Mouse (Mus musculus): ENCODE data around the gene Cry1. TPM values are rescaled to one million over a fixed set of nuclear protein-coding genes. Genes with fewer than 3 reads are reported as not detected.

The Cry1 gene
- polyA plus RNA-seq, 1 experiment from 2014 or later = 37.7 TPM

DNA sequence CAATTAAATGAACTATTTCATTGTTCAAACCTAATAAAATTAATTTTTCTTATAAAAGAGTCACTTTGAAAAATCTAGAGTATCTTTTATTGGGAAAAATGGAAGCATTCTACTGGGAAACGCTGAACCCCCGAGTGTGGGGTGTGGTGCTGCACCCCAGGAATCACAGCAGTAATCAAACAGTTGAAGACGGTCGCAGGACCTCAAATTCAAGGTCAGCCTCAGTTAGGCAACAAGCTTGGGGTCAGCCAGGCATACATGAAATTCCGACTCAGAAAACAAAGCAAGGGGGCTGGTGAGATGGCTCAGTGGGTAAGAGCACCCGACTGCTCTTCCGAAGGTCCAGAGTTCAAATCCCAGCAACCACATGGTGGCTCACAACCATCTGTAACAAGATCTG, 27.4 kb downstream of the Cry1 start:
- WGBS = 90% methylated on average over 7 of the region's 7 CpGs
- Histone ChIP-seq H3K4me2 (replicated peaks) (no peak overlapping the region), H3K27ac (no peak overlapping the region), H3K9ac (no peak overlapping the region), H3K4me3 (no peak overlapping the region), H3K36me3 (no peaks in the 10 kb centered on the region; the same call in 1 of the 2 replicates), H3K9me3 (no peaks in the 10 kb centered on the region), H3K4me1 (0 out of 2 replicates have a peak, but pooled peaks cover 2% of the 10 kb centered on the region), H3K27me3 (no peaks in the 10 kb centered on the region)
- ATAC-seq (ENCODE audit: low FRiP score, low read depth) = no peak

- Histone ChIP-seq H3K27me3 (no peaks in the 10 kb centered on the region), H3K27ac (no peak overlapping the region), H3K4me3 (no peak overlapping the region), H3K4me2 (replicated peaks) (no peak overlapping the region), H3K9ac (no peak overlapping the region), H3K9me3 (no peaks in the 10 kb centered on the region), H3K36me3 (peaks cover 12% of the 10 kb centered on the region), H3K4me1 (no peaks in the 10 kb centered on the region)
- 14% methylated on average over 2 of the region's 2 CpGs for WGBS
- ATAC-seq (ENCODE audit: low FRiP score, low read depth) = no peak
These were observed 30.7 kb downstream of the Cry1 start for GRCm38 (mm10) chr10:85154195-85154594.

- Histone ChIP-seq H3K4me2 (replicated peaks) (no peak overlapping the region), H3K9ac (no peak overlapping the region), H3K27ac (no peak overlapping the region), H3K27me3 (no peaks in the 10 kb centered on the region), H3K36me3 (peaks cover 36% of the 10 kb centered on the region), H3K4me3 (no peak overlapping the region), H3K9me3 (no peaks in the 10 kb centered on the region), H3K4me1 (no peaks in the 10 kb centered on the region)
- WGBS = 78% methylated on average over 5 of the region's 5 CpGs
- ATAC-seq (ENCODE audit: low FRiP score, low read depth) = no peak
These were observed 35.6 kb downstream of the Cry1 start for GRCm38 (mm10) chr10:85149226-85149625.

DNA sequence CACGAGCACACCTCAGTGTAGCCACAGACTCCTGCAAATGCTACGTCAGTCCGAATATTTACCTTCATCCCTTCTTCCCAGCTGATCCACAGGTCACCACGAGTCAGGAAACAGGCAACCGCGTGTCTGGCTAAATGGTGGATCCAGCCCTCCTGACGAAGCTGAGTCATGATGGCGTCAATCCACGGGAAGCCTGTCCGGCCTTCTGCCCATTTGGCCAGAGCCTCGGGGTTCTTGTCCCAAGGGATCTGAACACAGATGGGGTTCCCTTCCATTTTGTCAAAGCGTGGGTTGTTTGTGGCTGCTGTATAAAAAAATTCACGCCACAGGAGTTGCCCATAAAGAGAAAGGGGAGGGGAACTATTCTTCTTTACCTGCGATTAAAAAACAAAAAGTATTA, 38.6 kb downstream of the Cry1 start:
- ATAC-seq (ENCODE audit: low FRiP score, low read depth) = no peak
- H3K9ac ChIP-seq = no peak overlapping the region
- peaks cover 12% of the 10 kb centered on the region for H3K4me1 ChIP-seq
- no peak overlapping the region for H3K4me3 ChIP-seq
- no peaks in the 10 kb centered on the region for H3K27me3 ChIP-seq
- H3K36me3 ChIP-seq = peaks cover 55% of the 10 kb centered on the region
- no peak overlapping the region for H3K4me2 ChIP-seq (replicated peaks)
- H3K9me3 ChIP-seq = no peaks in the 10 kb centered on the region
- H3K27ac ChIP-seq = no peak overlapping the region
- 90% methylated on average over 14 of the region's 14 CpGs for WGBS

DNA sequence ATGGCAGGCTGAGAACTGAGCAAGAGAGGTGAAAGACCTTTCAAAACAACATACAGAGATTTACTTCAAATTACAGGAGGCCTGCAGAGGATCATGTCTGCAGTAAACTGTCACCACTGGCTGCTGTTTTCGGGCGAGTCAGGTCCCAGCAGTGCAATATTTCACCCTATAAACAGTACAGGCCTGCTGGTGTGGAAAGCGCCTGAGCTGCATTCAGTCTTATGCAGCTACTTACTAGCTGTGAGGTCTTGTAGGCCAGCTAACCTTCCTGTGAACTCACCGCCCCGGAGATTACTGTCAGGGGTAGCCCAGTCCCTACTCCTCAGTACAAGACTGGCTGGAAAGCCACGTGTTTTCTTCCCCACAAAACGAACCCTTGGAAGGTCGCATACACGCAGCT, 43.4 kb downstream of the Cry1 start:
- peak; percentile 88 for ATAC-seq (ENCODE audit: low FRiP score, low read depth)

GRCm38 (mm10) chr10:85136573-85136972, 48.3 kb downstream of the Cry1 start:
- Histone ChIP-seq H3K4me1 (peaks cover 10% of the 10 kb centered on the region), H3K27ac (no peak overlapping the region)
- 91% methylated on average over 6 of the region's 6 CpGs for WGBS

More for the DNA sequence above, 43.4 kb downstream of the Cry1 start:
- H3K9ac ChIP-seq = no peak overlapping the region
- whole genome bisulfite sequencing = 25% methylated on average over 9 of the region's 9 CpGs
- peaks cover 35% of the 10 kb centered on the region for H3K36me3 ChIP-seq
- no peaks in the 10 kb centered on the region for H3K9me3 ChIP-seq
- H3K4me1 ChIP-seq = peaks cover 19% of the 10 kb centered on the region
- H3K27me3 ChIP-seq = no peaks in the 10 kb centered on the region
- no peak overlapping the region for H3K27ac ChIP-seq
- H3K4me2 ChIP-seq (replicated peaks) = no peak overlapping the region
- H3K4me3 ChIP-seq = no peak overlapping the region

GRCm38 (mm10) chr10:85128453-85128852, 56.4 kb downstream of the Cry1 start:
- peak; percentile 5; the same call in 1 of the 2 replicates for ATAC-seq (ENCODE audit: low FRiP score, low read depth)
- Histone ChIP-seq H3K27me3 (no peaks in the 10 kb centered on the region), H3K27ac (peak overlapping the region; percentile 39; the same call in 1 of the 2 replicates), H3K9me3 (no peaks in the 10 kb centered on the region), H3K4me3 (peak overlapping the region; percentile 69), H3K36me3 (peaks cover 23% of the 10 kb centered on the region), H3K4me2 (replicated peaks) (peak overlapping the region; percentile 69), H3K4me1 (peaks cover 17% of the 10 kb centered on the region), H3K9ac (peak overlapping the region; percentile 31; the same call in 1 of the 2 replicates)
- 21% methylated on average over 7 of the region's 7 CpGs for WGBS

More at GRCm38 (mm10) chr10:85136573-85136972, 48.3 kb downstream of the Cry1 start:
- Histone ChIP-seq H3K36me3 (peaks cover 18% of the 10 kb centered on the region), H3K4me3 (no peak overlapping the region), H3K9ac (no peak overlapping the region), H3K4me2 (replicated peaks) (no peak overlapping the region), H3K9me3 (no peaks in the 10 kb centered on the region), H3K27me3 (no peaks in the 10 kb centered on the region)
- no peak for ATAC-seq (ENCODE audit: low FRiP score, low read depth)

DNA sequence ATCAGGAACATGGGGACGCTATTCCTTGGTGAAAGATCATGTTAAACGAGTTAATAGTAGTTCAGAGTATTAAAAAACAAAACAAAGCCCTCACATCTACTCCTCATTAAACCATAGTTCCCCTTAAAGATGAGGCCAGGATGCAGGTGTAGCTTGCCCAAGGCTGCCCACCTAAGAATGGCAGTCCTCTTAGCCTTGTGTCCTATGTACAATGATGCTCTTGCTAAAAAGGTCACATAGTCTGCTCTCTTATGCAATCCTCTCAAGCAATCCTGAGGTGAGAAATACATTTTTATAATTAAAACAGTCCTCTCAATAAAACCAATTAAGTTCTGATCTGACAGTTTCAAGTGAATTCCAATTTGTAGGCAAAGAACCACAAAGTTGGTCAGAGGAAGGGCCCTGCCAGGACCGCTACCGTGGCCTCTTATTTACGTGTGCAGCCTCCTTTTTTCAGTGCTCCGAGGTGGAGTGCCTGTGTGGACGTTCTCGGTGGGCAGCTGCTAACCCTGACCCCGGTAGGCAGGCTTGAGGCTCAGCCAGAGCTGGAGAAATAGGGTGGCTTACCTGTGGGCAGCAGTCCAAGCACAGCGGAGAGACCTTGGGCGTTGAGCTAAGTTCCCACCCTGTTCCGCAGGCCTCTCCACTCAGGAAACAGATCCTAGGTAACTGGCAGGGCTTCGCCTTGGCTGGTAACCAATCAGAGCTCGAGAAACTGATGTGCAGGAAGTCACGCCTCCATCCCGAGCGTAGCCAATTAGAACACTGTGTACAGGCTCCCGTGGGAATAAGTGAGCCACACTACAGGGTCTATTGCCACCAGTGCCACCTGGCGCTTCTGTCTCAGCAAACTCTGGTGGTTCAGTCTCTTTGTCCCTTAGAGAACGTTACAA, 57.2 kb downstream of the Cry1 start, which contains the start of gene Mterf2:
TSS of gene Mterf2 (minus strand) at position 633 of the 893 bp plus-strand sequence.
- WGBS = 7% methylated on average over 20 of the region's 20 CpGs
- Histone ChIP-seq H3K36me3 (peaks cover 23% of the 10 kb centered on the region), H3K27me3 (no peaks in the 10 kb centered on the region), H3K9me3 (no peaks in the 10 kb centered on the region), H3K27ac (peak within 1 kb of the TSS; percentile 39; the same call in 1 of the 2 replicates), H3K9ac (peak within 1 kb of the TSS; percentile 72), H3K4me3 (peak within 1 kb of the TSS; percentile 69), H3K4me2 (replicated peaks) (peak within 1 kb of the TSS; percentile 69), H3K4me1 (peaks cover 17% of the 10 kb centered on the region)
- ATAC-seq (ENCODE audit: low FRiP score, low read depth) = peak; percentile 100

- Histone ChIP-seq H3K27me3 (no peaks in the 10 kb centered on the region), H3K9me3 (no peaks in the 10 kb centered on the region), H3K4me3 (no peak overlapping the region), H3K4me2 (replicated peaks) (no peak overlapping the region), H3K27ac (no peak overlapping the region), H3K4me1 (peaks cover 17% of the 10 kb centered on the region), H3K36me3 (peaks cover 41% of the 10 kb centered on the region), H3K9ac (no peak overlapping the region)
- WGBS = 87% methylated on average over 13 of the region's 13 CpGs
- ATAC-seq (ENCODE audit: low FRiP score, low read depth) = no peak
These were observed 59.7 kb downstream of the Cry1 start for GRCm38 (mm10) chr10:85125184-85125583.

DNA sequence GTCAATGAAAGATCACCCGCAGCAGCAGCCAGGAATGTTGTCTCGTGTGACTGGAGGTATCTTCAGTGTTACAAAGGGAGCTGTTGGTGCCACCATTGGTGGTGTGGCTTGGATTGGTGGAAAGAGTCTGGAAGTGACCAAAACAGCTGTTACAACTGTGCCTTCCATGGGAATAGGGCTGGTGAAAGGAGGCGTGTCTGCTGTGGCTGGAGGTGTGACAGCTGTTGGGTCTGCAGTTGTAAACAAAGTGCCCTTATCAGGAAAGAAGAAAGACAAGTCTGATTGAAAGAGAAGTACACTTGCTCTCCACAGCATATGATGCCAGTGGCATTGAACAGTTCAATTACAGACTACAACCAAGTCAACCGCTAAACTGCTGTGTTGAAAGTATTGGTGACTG, 70.5 kb downstream of the Cry1 start:
- no peaks in the 10 kb centered on the region for H3K27me3 ChIP-seq
- no peak overlapping the region for H3K27ac ChIP-seq
- no peaks in the 10 kb centered on the region for H3K9me3 ChIP-seq
- no peak overlapping the region for H3K4me2 ChIP-seq (replicated peaks)
- peaks cover 64% of the 10 kb centered on the region for H3K36me3 ChIP-seq
- WGBS = 77% methylated on average over 4 of the region's 4 CpGs
- ATAC-seq (ENCODE audit: low FRiP score, low read depth) = no peak
- H3K4me3 ChIP-seq = no peak overlapping the region
- no peak overlapping the region for H3K9ac ChIP-seq
- H3K4me1 ChIP-seq = no peaks in the 10 kb centered on the region

DNA sequence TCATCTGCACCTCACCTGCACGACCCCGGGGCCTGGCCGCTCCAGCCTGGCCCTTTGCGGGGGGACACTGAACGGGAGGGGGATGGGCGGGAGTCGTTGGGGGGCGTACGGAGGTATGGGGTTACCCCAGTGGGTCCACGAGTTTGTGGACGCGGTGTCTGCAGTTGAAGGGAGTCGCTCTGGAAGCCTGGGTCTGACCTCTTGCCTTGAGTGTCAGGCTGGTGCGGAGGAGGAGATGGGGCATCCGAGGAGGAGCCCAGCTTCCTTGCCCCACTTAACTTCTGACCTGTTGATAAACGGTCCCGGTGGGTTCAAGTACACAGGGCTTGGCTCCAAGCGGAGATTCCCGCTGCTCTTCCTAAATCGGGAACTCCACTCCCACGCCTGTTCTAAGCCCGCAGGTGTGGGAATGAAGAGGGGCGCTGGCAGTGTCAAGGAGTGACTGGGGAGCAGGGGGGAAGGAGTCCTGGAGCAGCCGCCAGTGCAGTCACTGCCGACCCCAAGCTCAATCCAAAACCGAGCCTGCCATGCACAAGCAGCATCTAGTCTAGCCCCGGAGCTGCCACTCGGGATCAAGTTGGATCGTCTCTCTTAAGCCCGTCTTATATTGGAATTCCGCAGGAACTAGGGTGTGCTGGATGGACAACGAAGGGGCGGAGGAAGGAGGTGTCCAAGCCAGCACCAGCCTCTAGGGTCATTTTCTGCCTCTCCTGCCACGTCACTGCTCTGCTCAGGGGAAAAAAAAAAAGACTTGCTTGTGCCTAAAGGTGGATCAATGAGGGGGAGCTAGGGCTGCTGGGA, 81.6 kb downstream of the Cry1 start:
- peak; percentile 4 for ATAC-seq (ENCODE audit: low FRiP score, low read depth)
- peak overlapping the region; percentile 88 for H3K4me2 ChIP-seq (replicated peaks)
- no peaks in the 10 kb centered on the region for H3K9me3 ChIP-seq
- H3K4me1 ChIP-seq = peaks cover 19% of the 10 kb centered on the region
- no peaks in the 10 kb centered on the region for H3K36me3 ChIP-seq
- H3K27me3 ChIP-seq = no peaks in the 10 kb centered on the region
- H3K4me3 ChIP-seq = peak overlapping the region; percentile 98
- H3K9ac ChIP-seq = peak overlapping the region; percentile 97
- H3K27ac ChIP-seq = peak overlapping the region; percentile 85
- under 1% methylated on average over 34 of the region's 34 CpGs for WGBS

Measured in limb, embryonic 13.5 days (tissue).